Mouse (Mus musculus) testis, adult 2 months (tissue): ENCODE measurements around the gene Calm2. TPM values are rescaled to one million over a fixed set of nuclear protein-coding genes. Genes with fewer than 3 reads are reported as not detected.

Source experiments
- H3K27ac ChIP-seq: fragments of 200-500 bp; 2 replicates; pipeline ENCODE4 v1.5.1; 2012; ENCODE audit warnings: low read depth, low read length; ENCODE audit not compliant: control insufficient read depth, insufficient read depth
- H3K27me3 ChIP-seq: fragments of 200-500 bp; 2 replicates; pipeline ENCODE4 v1.6.1; 2012; ENCODE audit warnings: mild to moderate bottlenecking, low read length, moderate library complexity; ENCODE audit not compliant: control insufficient read depth, insufficient read depth
- H3K36me3 ChIP-seq: fragments of 200-500 bp; 2 replicates; pipeline ENCODE4 v1.6.1; 2012; ENCODE audit warnings: mild to moderate bottlenecking, low read length; ENCODE audit not compliant: control insufficient read depth, insufficient read depth
- H3K4me1 ChIP-seq: fragments of 200-500 bp; 2 replicates; pipeline ENCODE4 v1.6.1; 2012; ENCODE audit warnings: low read length; ENCODE audit not compliant: control insufficient read depth, insufficient read depth
- H3K4me3 ChIP-seq: fragments of 200-500 bp; 2 replicates; pipeline ENCODE4 v1.5.1; 2012; ENCODE audit warnings: low read depth, mild to moderate bottlenecking, low read length, moderate library complexity, mixed read lengths; ENCODE audit not compliant: control insufficient read depth
- CTCF ChIP-seq: fragments of 200-500 bp; IDR thresholded peaks from 2 replicates; pipeline ENCODE4 v1.5.1; 2012; ENCODE audit warnings: low read depth, mild to moderate bottlenecking, inconsistent platforms, low read length, moderate library complexity; ENCODE audit not compliant: control insufficient read depth, insufficient read depth, insufficient replicate concordance
- POLR2A ChIP-seq: fragments of 200-500 bp; IDR thresholded peaks from 2 replicates; pipeline ENCODE4 v1.6.1; 2012; ENCODE audit warnings: low read depth, mild to moderate bottlenecking, inconsistent platforms, low read length, moderate library complexity; ENCODE audit not compliant: control insufficient read depth
- polyA plus RNA-seq: library from polyadenylated mRNA; depleted of rRNA; stranded (reverse); fragments of >200 nt; gene quantifications from 2 replicates; pipeline ENCODE4 v1.2.3, GENCODE M21; 2012; rRNA removed

The Calm2 gene
- polyA plus RNA-seq, 1 experiment: 245 TPM

GRCm38 (mm10) chr17:87397088-87397487 lies 49.6 kb downstream of the Calm2 start:
- H3K4me3 ChIP-seq: no peak overlapping the region
- H3K27me3 ChIP-seq: no peaks in the 10 kb centered on the region
- H3K4me1 ChIP-seq: no peaks in the 10 kb centered on the region; the same call in 1 of the 2 replicates
- TF ChIP-seq CTCF (no peak), POLR2A (no peak)
- no peaks in the 10 kb centered on the region; the same call in 1 of the 2 replicates for H3K36me3 ChIP-seq
- H3K27ac ChIP-seq: no peak overlapping the region

- no peak for TF ChIP-seq CTCF
- TF ChIP-seq POLR2A: no peak
- no peaks in the 10 kb centered on the region; the same call in 1 of the 2 replicates for H3K4me1 ChIP-seq
- no peaks in the 10 kb centered on the region for H3K27me3 ChIP-seq
- no peaks in the 10 kb centered on the region; the same call in 1 of the 2 replicates for H3K36me3 ChIP-seq
- H3K4me3 ChIP-seq: no peak overlapping the region
- no peak overlapping the region for H3K27ac ChIP-seq
These were observed 55.5 kb downstream of the Calm2 start for GRCm38 (mm10) chr17:87391242-87391641.

GRCm38 (mm10) chr17:87387068-87387467 lies 59.7 kb downstream of the Calm2 start:
- H3K27me3 ChIP-seq: no peaks in the 10 kb centered on the region
- H3K4me1 ChIP-seq: no peaks in the 10 kb centered on the region
- H3K27ac ChIP-seq: no peak overlapping the region
- H3K36me3 ChIP-seq: no peaks in the 10 kb centered on the region
- no peak overlapping the region for H3K4me3 ChIP-seq
- no peak for TF ChIP-seq CTCF

GRCm38 (mm10) chr17:87385835-87386234 lies 60.9 kb downstream of the Calm2 start:
- H3K4me1 ChIP-seq: no peaks in the 10 kb centered on the region
- no peaks in the 10 kb centered on the region for H3K27me3 ChIP-seq
- no peaks in the 10 kb centered on the region for H3K36me3 ChIP-seq
- H3K27ac ChIP-seq: no peak overlapping the region
- TF ChIP-seq POLR2A: no peak
- TF ChIP-seq CTCF: no peak
- no peak overlapping the region for H3K4me3 ChIP-seq

Other genes starting within 250 kb of the Calm2 start
- 34.0 and 40.4 TPM in 2 replicates for gene Mcfd2, start 181.0 kb downstream of the Calm2 start, polyA plus RNA-seq
- gene Ttc7, start 164.0 kb downstream of the Calm2 start, polyA plus RNA-seq: 71.5 and 89.3 TPM in 2 replicates
- 382 and 415 TPM in 2 replicates for gene Stpg4, start 19.2 kb downstream of the Calm2 start, polyA plus RNA-seq
- 17.8 and 20.2 TPM in 2 replicates for gene Epcam, start 189.0 kb upstream of the Calm2 start, polyA plus RNA-seq
- gene Msh2, start 225.4 kb upstream of the Calm2 start, polyA plus RNA-seq: 3.0 and 4.0 TPM in 2 replicates